Mouse (Mus musculus): ENCODE results near the gene Nes. TPM values are rescaled to one million over a fixed set of nuclear protein-coding genes. Genes with fewer than 3 reads are reported as not detected.

Gene Nes
- polyA plus RNA-seq, 1 experiment from 2014 or later, result 10.2 TPM

- peaks cover 20% of the 10 kb centered on the region for H3K27me3 ChIP-seq (ENCODE audit: control insufficient read depth, insufficient read depth, low read length)
- peak overlapping the region; percentile 63 for H3K9ac ChIP-seq (ENCODE audit: low read length)
- H3K4me2 ChIP-seq (ENCODE audit: low read depth, low read length), result peak overlapping the region; percentile 92
- no peaks in the 10 kb centered on the region for H3K36me3 ChIP-seq (ENCODE audit: control insufficient read depth, insufficient read depth, low read length)
- no peak for ATAC-seq (ENCODE audit: insufficient read depth, low FRiP score)
- peak overlapping the region; percentile 66 for H3K27ac ChIP-seq (ENCODE audit: low read length)
- H3K9me3 ChIP-seq (replicated peaks; ENCODE audit: control insufficient read depth, low read length), result no peaks in the 10 kb centered on the region
- 44% methylated on average over 14 of the region's 14 CpGs for WGBS
- H3K4me3 ChIP-seq (replicated peaks; ENCODE audit: low read length), result peak overlapping the region; percentile 63
- peaks cover 43% of the 10 kb centered on the region for H3K4me1 ChIP-seq (ENCODE audit: control insufficient read depth, insufficient read depth, low read length)
Measured at GRCm38 (mm10) chr3:87973593-87974380, 2.9 kb downstream of the Nes start.

- Histone ChIP-seq H3K36me3 (ENCODE audit: control insufficient read depth, insufficient read depth, low read length) (no peaks in the 10 kb centered on the region), H3K4me3 (replicated peaks; ENCODE audit: low read length) (peak overlapping the region; percentile 63), H3K27me3 (ENCODE audit: control insufficient read depth, insufficient read depth, low read length) (peaks cover 20% of the 10 kb centered on the region), H3K4me2 (ENCODE audit: low read depth, low read length) (peak overlapping the region; percentile 92), H3K9ac (ENCODE audit: low read length) (peak overlapping the region; percentile 63), H3K27ac (ENCODE audit: low read length) (peak overlapping the region; percentile 58), H3K9me3 (replicated peaks; ENCODE audit: control insufficient read depth, low read length) (no peaks in the 10 kb centered on the region), H3K4me1 (ENCODE audit: control insufficient read depth, insufficient read depth, low read length) (peaks cover 43% of the 10 kb centered on the region)
- 0 out of 2 replicates have a peak, but pooled peaks have one; percentile 27 for ATAC-seq (ENCODE audit: insufficient read depth, low FRiP score)
- 28% methylated on average over 12 of the region's 12 CpGs for WGBS
Measured at GRCm38 (mm10) chr3:87974381-87974987, 3.6 kb downstream of the Nes start.

- Histone ChIP-seq H3K36me3 (ENCODE audit: control insufficient read depth, insufficient read depth, low read length) (no peaks in the 10 kb centered on the region), H3K27ac (ENCODE audit: low read length) (no peak overlapping the region), H3K4me1 (ENCODE audit: control insufficient read depth, insufficient read depth, low read length) (peaks cover 38% of the 10 kb centered on the region), H3K4me2 (ENCODE audit: low read depth, low read length) (no peak overlapping the region), H3K9ac (ENCODE audit: low read length) (no peak overlapping the region), H3K4me3 (replicated peaks; ENCODE audit: low read length) (no peak overlapping the region), H3K9me3 (replicated peaks; ENCODE audit: control insufficient read depth, low read length) (no peaks in the 10 kb centered on the region), H3K27me3 (ENCODE audit: control insufficient read depth, insufficient read depth, low read length) (no peaks in the 10 kb centered on the region)
- ATAC-seq (ENCODE audit: insufficient read depth, low FRiP score), result no peak
- WGBS, result 81% methylated on average over 5 of the region's 5 CpGs
Measured at GRCm38 (mm10) chr3:87979493-87979892, 8.6 kb downstream of the Nes start.

DNA sequence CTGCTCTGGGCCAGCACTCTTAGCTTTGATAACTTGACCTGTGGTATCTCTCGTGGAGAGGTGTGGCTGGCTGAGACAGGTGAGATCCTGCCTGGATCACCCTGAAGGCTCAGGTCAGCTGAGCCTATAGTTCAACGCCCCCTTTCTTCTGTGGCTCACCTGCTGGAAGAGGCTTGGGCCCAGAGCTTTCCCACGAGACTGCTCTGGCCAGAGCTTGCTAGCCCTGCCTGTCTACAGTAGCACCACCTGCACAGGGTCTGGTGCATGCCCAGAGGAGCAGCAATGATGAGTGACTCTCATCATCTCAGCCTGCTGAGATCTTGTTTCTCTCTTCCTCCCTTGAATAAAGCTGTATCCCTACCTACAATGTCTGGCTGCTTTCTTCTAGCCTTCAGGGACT is 9.2 kb downstream of the Nes start:
- H3K36me3 ChIP-seq (ENCODE audit: control insufficient read depth, insufficient read depth, low read length), result no peaks in the 10 kb centered on the region
- H3K4me3 ChIP-seq (replicated peaks; ENCODE audit: low read length), result no peak overlapping the region
- H3K27me3 ChIP-seq (ENCODE audit: control insufficient read depth, insufficient read depth, low read length), result no peaks in the 10 kb centered on the region
- H3K4me2 ChIP-seq (ENCODE audit: low read depth, low read length), result no peak overlapping the region
- H3K9me3 ChIP-seq (replicated peaks; ENCODE audit: control insufficient read depth, low read length), result no peaks in the 10 kb centered on the region
- ATAC-seq (ENCODE audit: insufficient read depth, low FRiP score), result no peak
- H3K4me1 ChIP-seq (ENCODE audit: control insufficient read depth, insufficient read depth, low read length), result peaks cover 36% of the 10 kb centered on the region
- 45% methylated on average over 3 of the region's 3 CpGs for WGBS
- no peak overlapping the region for H3K9ac ChIP-seq (ENCODE audit: low read length)
- no peak overlapping the region for H3K27ac ChIP-seq (ENCODE audit: low read length)

DNA sequence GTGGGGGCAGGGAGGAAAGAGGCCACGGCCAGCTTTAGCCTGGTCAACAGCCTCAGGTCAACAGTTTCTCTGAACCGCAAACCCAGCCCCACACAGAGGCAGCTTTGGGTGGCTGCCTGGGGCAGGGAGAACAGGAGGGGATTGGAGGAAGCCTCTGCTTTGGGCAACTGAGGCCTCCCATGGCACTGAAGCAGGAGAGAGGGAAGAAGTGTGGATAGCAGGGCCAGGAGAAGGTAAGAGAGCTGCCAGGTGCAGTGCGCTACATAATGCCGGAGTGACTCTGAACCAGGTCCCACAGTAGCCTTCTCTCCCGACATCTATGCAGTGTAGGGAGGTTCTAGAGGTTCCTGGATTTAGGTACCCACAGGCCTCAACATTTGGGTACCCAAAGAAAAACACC is 9.8 kb downstream of the Nes start:
- no peak for ATAC-seq (ENCODE audit: insufficient read depth, low FRiP score)
- WGBS, result 68% methylated on average over 5 of the region's 5 CpGs

DNA sequence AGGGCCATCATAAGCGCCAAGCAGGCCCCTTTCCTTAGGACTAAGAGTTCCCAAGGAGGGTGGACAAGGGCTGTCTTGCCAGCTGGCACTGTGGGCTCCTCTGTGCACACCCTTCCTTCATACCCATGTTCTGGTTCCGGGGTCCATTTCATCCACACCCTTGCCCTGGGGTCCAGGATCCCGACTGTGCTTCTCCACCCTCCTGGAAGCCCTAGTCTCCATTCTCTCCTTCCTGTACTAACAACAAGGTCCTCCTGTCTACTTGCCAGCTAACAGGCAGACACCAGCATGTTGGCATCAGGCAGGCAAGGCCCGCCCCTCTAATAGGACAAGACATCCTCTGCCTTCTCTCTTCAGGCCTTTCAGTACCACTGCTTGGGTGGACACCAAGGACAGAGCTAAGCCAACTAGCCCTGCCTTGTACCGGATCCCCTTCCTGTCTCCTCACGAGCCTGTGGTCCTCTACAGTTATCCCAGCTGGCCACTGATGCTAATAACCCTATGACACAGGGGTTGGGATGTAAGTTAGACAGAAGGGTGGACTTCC is 10.4 kb downstream of the Nes start:
- Histone ChIP-seq H3K36me3 (ENCODE audit: control insufficient read depth, insufficient read depth, low read length) (no peaks in the 10 kb centered on the region), H3K27ac (ENCODE audit: low read length) (peak overlapping the region; percentile 96), H3K9ac (ENCODE audit: low read length) (no peak overlapping the region), H3K27me3 (ENCODE audit: control insufficient read depth, insufficient read depth, low read length) (no peaks in the 10 kb centered on the region), H3K4me3 (replicated peaks; ENCODE audit: low read length) (no peak overlapping the region), H3K4me1 (ENCODE audit: control insufficient read depth, insufficient read depth, low read length) (peaks cover 48% of the 10 kb centered on the region), H3K9me3 (replicated peaks; ENCODE audit: control insufficient read depth, low read length) (no peaks in the 10 kb centered on the region), H3K4me2 (ENCODE audit: low read depth, low read length) (no peak overlapping the region)
- 80% methylated on average over 6 of the region's 6 CpGs for WGBS
- no peak for ATAC-seq (ENCODE audit: insufficient read depth, low FRiP score)

More for the DNA sequence above, 9.8 kb downstream of the Nes start:
- Histone ChIP-seq H3K9ac (ENCODE audit: low read length) (no peak overlapping the region), H3K4me1 (ENCODE audit: control insufficient read depth, insufficient read depth, low read length) (peaks cover 42% of the 10 kb centered on the region), H3K36me3 (ENCODE audit: control insufficient read depth, insufficient read depth, low read length) (no peaks in the 10 kb centered on the region), H3K27me3 (ENCODE audit: control insufficient read depth, insufficient read depth, low read length) (no peaks in the 10 kb centered on the region), H3K4me2 (ENCODE audit: low read depth, low read length) (no peak overlapping the region), H3K27ac (ENCODE audit: low read length) (0 out of 2 replicates have a peak overlapping the region, but pooled peaks have one; percentile 96), H3K9me3 (replicated peaks; ENCODE audit: control insufficient read depth, low read length) (no peaks in the 10 kb centered on the region), H3K4me3 (replicated peaks; ENCODE audit: low read length) (no peak overlapping the region)

DNA sequence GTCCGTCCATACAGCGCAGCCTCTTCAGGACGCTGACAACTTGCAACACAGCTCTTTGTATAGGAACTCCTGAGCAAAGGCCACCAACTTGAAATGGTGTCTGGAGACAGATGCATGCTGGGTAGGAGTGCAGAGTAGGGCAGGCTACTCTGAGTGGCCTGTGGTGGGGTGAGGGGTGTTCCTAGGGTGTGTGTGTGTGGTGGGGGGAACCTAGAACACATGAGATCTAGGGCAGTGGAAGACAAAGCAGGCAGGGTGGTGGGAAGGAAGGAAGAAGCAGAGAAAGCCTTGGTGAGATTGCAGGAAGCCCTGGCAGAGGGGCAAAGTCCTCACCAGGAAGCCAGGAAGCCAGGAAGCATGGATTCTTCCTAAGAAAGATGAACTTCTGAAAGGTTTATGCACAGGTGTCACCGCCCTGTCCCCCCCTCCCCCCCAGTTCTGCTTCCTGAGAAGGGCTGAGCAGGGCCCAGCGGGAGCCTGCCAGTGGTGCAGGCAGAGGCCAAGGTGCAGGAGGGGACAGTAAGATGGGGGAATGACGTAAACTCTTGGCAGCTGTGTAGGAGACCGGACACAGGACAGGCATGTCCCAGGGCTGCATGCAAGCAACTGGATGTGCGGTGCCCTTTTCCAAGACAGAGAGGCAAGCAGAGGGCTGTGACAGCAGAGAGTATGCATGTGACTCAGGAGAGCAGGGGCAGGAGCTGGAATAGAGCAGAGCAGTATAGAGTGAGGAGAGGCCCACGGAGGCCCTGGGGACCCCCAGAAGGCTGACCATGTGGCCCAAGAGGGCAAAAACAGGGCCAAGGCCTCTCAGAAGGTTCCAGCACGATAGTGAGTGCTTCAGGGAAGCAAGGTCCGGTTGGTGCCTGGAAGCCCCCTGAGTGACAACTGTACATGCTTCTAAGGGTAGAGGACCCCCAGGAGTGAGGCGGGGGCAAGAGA is 11.3 kb downstream of the Nes start:
- Histone ChIP-seq H3K27ac (ENCODE audit: low read length) (peak overlapping the region; percentile 96), H3K9ac (ENCODE audit: low read length) (peak overlapping the region; percentile 63), H3K9me3 (replicated peaks; ENCODE audit: control insufficient read depth, low read length) (no peaks in the 10 kb centered on the region), H3K4me2 (ENCODE audit: low read depth, low read length) (peak overlapping the region; percentile 48), H3K27me3 (ENCODE audit: control insufficient read depth, insufficient read depth, low read length) (no peaks in the 10 kb centered on the region), H3K4me1 (ENCODE audit: control insufficient read depth, insufficient read depth, low read length) (peaks cover 52% of the 10 kb centered on the region), H3K4me3 (replicated peaks; ENCODE audit: low read length) (0 out of 2 replicates have a peak overlapping the region, but pooled peaks have one; percentile 4), H3K36me3 (ENCODE audit: control insufficient read depth, insufficient read depth, low read length) (no peaks in the 10 kb centered on the region)
- peak; percentile 51 for ATAC-seq (ENCODE audit: insufficient read depth, low FRiP score)
- 27% methylated on average over 12 of the region's 12 CpGs for whole genome bisulfite sequencing

- Histone ChIP-seq H3K4me3 (replicated peaks; ENCODE audit: low read length) (0 out of 2 replicates have a peak overlapping the region, but pooled peaks have one; percentile 11), H3K27ac (ENCODE audit: low read length) (peak overlapping the region; percentile 96)
Measured at GRCm38 (mm10) chr3:87982836-87983601, 12.1 kb downstream of the Nes start.

More at GRCm38 (mm10) chr3:87982836-87983601, 12.1 kb downstream of the Nes start:
- no peaks in the 10 kb centered on the region for H3K9me3 ChIP-seq (replicated peaks; ENCODE audit: control insufficient read depth, low read length)
- WGBS, result 3% methylated on average over 13 of the region's 13 CpGs
- ATAC-seq (ENCODE audit: insufficient read depth, low FRiP score), result peak; percentile 69
- H3K9ac ChIP-seq (ENCODE audit: low read length), result peak overlapping the region; percentile 63
- peak overlapping the region; percentile 48 for H3K4me2 ChIP-seq (ENCODE audit: low read depth, low read length)
- H3K4me1 ChIP-seq (ENCODE audit: control insufficient read depth, insufficient read depth, low read length), result peaks cover 57% of the 10 kb centered on the region
- no peaks in the 10 kb centered on the region for H3K36me3 ChIP-seq (ENCODE audit: control insufficient read depth, insufficient read depth, low read length)
- no peaks in the 10 kb centered on the region for H3K27me3 ChIP-seq (ENCODE audit: control insufficient read depth, insufficient read depth, low read length)

All from stomach, embryonic 16.5 days (tissue).